Mouse (Mus musculus): Measurements from ENCODE around the gene Radil.

Radil gene

DNA sequence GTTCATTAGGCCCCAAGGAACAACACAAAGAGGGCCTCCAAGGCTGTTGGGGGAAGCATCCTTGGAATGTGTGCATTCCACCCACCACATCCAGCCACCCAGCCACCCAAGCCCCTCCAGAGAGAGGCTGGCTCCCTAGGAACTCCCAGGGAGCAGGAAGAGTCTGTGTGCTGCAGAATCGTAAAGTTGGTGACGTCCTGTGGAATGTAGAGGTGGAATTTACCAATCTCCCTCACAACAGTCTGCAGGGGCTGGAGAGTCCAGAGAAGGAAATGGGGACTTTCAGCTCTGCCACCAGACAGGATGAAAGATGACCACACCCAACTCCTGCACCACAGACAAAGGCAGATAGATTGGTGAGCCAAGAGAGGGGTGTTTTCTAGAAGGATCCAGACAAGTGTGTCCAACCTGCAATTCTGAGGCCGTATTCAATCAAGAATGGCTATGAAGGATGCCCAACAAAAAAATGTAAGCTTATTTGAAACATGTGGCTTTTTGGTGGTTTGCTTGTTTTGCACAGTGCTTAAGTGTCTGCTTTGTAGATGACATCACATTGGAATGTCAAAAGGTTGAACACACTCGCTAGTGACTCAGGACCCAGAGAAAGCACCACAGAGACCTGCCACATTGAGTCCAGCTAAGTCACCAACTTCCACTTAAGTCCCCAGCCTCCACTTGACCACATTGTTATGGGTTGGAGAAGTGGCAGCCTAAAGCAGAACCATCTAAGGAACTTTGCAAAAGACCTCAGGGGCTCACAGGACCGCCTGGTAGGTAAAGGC lies 5.7 kb downstream of the Radil start:
- DNase-seq (ENCODE audit: extremely low spot score), result no peak

GRCm38 (mm10) chr5:142537286-142537685 lies 13.6 kb downstream of the Radil start:
- no peak for DNase-seq (ENCODE audit: extremely low spot score)

GRCm38 (mm10) chr5:142535388-142535787 lies 15.5 kb downstream of the Radil start:
- DNase-seq (ENCODE audit: extremely low spot score), result no peak

- DNase-seq (ENCODE audit: extremely low spot score), result no peak
These were observed 21.0 kb downstream of the Radil start, which contains the start of gene Papolb for GRCm38 (mm10) chr5:142529915-142530314. Gene Papolb (minus strand): TSS chr5:142530076.

- no peak for DNase-seq (ENCODE audit: extremely low spot score)
These were observed 26.0 kb downstream of the Radil start for GRCm38 (mm10) chr5:142524711-142525464.

- no peak for DNase-seq (ENCODE audit: extremely low spot score)
These were observed 29.6 kb downstream of the Radil start for GRCm38 (mm10) chr5:142521195-142521866.

GRCm38 (mm10) chr5:142520360-142520759 lies 30.5 kb downstream of the Radil start:
- no peak for DNase-seq (ENCODE audit: extremely low spot score)

DNA sequence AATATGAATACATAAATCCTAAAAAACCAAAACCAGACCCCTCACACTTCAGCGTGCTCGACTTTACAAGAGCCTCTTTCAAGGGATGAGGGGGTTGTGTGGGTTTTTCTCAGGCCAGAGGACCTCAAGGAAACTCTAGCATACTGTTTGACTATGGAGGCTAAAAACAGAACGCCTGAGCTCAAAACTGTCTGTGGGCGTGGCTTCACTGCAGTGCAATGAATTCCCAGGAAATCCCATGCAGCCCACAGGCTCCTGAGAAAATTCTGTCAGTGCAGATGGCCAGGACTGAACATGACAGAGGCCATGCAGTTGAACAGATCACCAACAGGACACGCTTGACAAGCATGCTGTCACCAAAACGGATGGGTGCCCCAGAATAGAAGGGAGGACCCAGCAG lies 31.9 kb downstream of the Radil start:
- DNase-seq (ENCODE audit: extremely low spot score), result no peak

- DNase-seq (ENCODE audit: extremely low spot score), result no peak
These were observed 38.8 kb downstream of the Radil start for GRCm38 (mm10) chr5:142512112-142512511.

GRCm38 (mm10) chr5:142510061-142510414 lies 40.9 kb downstream of the Radil start:
- no peak for DNase-seq (ENCODE audit: extremely low spot score)

- no peak for DNase-seq (ENCODE audit: extremely low spot score)
These were observed 41.5 kb downstream of the Radil start for GRCm38 (mm10) chr5:142509141-142510060.

- no peak for DNase-seq (ENCODE audit: extremely low spot score)
These were observed 45.0 kb downstream of the Radil start for GRCm38 (mm10) chr5:142505695-142506423.

GRCm38 (mm10) chr5:142504175-142504574 lies 46.7 kb downstream of the Radil start:
- DNase-seq (ENCODE audit: extremely low spot score), result no peak

DNA sequence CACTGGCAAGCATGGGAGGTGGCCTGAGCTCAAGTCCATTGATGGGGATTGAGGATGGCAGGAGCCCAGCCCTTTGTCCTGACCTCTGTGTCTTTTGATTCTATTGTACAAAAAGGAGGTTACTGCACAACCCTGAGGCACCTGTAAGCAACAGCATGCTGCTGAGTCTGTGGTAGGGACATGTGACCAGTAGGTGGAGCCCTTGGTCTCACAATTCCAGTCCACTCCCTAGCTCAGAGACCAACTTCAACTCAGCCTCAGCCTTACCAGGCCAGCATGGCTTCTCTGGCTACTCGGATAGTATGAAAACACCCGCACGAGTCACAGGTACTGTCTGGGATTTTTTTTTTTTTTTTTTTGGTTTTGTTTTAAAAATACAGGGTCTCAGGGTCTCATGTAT lies 48.5 kb downstream of the Radil start:
- DNase-seq (ENCODE audit: extremely low spot score), result peak; percentile 77

- DNase-seq (ENCODE audit: extremely low spot score), result no peak
These were observed 50.0 kb downstream of the Radil start for GRCm38 (mm10) chr5:142500918-142501317.

DNA sequence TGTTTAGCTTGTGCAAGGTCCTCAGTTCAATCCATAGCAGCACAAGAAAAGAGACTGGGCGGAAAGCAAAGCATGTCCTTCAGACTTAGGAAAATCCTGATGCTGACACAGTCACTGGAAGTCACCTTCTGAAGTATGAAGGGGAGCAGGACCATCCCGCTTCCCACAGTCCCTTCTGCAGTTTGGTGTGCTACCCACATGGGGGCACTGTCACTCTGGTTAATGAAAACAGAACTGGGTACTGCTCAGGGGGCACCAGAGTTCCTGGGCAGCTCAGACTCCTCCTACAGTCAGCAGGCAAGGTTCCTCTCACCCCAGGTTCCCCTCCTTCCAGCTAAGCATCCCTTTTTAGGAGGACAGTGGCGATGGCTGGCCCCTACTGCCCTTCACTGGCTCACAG lies 51.9 kb downstream of the Radil start:
- peak; percentile 51 for DNase-seq (ENCODE audit: extremely low spot score)

DNA sequence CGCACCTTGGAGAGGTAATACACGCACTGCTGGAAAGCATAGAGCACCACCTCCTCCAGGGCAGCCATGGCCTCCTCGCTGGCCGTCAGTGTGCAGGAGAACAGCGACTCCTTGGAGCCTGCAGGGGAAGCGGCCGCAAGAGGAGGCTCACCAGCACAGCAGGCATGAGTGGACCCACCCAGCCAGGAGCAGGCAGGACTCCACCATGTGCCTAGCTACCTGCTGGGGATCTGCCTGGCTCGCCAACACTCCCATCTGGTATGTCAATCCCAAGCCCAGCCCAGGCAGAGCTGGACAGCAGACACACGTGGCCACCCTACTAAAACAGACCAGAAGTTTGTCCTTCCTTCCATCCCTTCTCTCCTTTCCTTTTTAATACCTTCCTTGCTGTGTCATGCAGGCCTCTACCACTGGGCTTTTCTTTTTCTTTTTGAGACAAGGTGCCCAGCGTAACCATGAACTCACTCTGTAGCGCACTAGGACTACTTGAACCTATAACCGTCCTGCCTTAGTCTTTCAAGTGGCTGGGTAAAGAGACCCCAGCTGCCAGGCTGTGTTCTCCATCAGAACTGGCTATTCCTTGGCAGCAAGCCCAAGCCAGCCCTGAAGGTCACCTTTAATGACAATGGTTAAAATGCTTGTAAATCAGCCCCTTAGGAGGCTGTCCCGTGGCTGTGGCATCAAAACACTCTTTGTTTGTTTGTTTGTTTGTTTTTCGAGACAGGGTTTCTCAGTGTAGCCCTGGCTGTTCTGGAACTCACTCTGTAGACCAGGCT lies 55.4 kb downstream of the Radil start:
- DNase-seq (ENCODE audit: extremely low spot score), result no peak

- DNase-seq (ENCODE audit: extremely low spot score), result no peak
These were observed 57.6 kb downstream of the Radil start for GRCm38 (mm10) chr5:142493307-142493706.

DNA sequence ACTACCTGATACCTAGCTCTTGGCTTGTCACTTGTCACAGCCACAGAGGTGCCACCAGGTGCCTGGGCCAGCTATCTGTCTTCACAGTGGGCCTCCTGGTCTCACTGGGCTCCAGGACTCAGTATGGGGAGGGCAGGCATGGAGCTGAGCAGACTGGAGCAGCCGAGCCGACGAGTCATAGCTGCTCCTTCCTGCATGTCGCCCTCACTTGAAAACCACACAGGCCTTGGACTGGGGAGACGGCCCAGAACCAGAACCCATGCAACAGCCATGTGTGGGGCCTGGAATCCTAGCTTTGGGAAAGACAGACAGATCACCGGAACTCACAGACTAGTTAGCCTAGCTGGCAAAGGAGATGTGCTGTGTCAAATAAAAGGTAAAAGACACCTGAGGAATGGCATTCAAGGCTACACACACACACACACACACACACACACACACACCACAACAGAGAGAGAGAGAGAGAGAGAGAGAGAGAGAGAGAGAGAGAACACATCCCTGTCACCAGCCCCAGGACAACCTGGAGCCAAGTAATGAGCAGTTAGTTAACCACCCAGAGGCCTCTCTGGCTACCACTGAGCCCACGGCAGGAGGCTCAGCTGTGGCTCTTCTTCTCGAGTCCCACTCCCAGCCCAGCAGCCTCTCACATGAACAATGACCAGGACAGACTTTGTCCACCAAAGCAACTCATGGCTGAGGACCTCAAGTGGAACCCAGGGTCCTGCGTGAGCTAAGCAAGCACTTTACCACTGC lies 60.8 kb downstream of the Radil start:
- no peak for DNase-seq (ENCODE audit: extremely low spot score)

All from embryo, embryonic 9.5 days (tissue).